Mouse (Mus musculus): ENCODE results near the gene Bmp3.

Gene Bmp3

DNA sequence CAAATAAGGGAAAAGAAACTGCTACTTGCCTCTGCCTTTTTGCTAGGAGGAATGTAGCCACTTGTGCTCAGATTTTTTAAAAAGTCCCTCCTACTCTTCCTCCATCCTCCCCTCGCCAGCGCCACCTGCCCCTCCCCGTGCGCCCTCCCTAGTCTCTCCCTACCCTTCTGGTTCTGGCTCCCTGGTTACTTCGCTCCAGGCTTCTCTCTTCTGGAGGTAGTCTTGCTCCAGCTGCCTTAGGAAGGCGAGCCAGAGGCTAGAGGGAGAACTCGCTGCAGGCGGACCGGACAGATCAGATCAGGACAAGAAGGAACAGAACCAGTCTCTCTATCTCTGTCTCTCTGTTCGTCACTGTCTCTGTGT, at the start of gene Bmp3:
Gene Bmp3 (plus strand): TSS at position 152 of the 363 bp plus-strand sequence.
- peak; percentile 28 for DNase-seq (ENCODE audit: extremely low spot score)

- DNase-seq (ENCODE audit: extremely low spot score): no peak
Measured at GRCm38 (mm10) chr5:98804761-98805160, 49.5 kb upstream of the Bmp3 start.

- no peak for DNase-seq (ENCODE audit: extremely low spot score)
Measured at GRCm38 (mm10) chr5:98806492-98806891, 47.7 kb upstream of the Bmp3 start.

- no peak for DNase-seq (ENCODE audit: extremely low spot score)
Measured at GRCm38 (mm10) chr5:98807022-98807421, 47.2 kb upstream of the Bmp3 start.

- no peak for DNase-seq (ENCODE audit: extremely low spot score)
Measured at GRCm38 (mm10) chr5:98807953-98808352, 46.3 kb upstream of the Bmp3 start.

DNA sequence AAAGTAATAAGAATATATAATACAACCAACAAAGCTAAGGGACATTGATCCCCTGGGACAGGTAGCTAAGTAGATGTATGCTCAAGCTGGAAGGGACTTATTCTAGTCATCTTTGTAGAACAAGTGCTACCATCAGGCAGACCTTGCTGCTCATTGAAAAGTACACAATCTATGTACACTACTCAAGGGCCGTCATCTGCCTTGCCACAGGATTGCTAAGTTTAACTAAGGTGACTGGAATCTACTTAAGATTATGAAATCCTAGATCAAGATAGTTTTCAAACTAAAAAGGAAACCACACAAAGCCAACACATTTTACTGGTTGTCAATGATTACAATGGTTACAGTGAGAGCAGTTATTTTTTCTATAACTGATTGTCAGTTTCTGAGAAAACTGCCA, 41.8 kb upstream of the Bmp3 start:
- no peak for DNase-seq (ENCODE audit: extremely low spot score)

DNA sequence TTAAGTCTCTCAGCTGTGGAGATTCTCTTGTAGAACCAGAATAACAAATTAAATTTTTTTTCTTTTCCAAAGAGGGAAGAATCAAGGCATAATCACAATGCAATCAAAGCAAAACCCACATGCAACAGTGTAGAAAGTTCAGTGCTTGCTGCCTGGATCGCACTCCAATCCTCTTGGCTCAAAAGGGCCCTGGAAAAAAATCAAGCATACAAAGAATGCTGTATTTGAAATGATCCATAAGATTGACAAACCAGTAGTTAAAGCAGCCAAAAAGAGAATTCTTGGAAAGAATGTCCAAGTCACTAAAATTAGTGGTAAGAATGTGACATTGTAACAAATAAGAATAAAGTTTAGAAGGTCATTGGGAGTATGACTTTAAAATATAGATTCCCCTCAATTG, 38.9 kb upstream of the Bmp3 start:
- no peak for DNase-seq (ENCODE audit: extremely low spot score)

DNA sequence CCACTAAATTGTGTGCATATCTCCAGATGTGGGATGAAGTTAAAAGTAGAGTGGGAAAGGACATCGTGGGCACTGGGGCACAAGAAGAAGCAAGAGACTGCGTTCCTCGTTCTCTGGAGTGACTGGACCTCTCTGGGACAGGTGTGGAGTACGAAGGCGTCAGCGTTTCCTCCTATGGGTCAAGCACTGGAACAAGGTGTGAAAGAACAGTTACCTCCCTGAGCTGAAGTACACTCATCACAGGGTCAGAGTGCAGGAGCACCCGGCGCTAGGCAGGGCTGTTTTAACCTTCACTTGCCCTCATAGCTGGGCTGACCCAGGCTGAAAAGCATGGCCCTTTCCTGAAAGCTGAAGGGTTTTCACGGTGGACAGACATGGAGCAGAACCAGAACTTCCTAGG, 20.5 kb upstream of the Bmp3 start:
- DNase-seq (ENCODE audit: extremely low spot score): no peak

GRCm38 (mm10) chr5:98834300-98834699, 19.9 kb upstream of the Bmp3 start:
- no peak for DNase-seq (ENCODE audit: extremely low spot score)

DNA sequence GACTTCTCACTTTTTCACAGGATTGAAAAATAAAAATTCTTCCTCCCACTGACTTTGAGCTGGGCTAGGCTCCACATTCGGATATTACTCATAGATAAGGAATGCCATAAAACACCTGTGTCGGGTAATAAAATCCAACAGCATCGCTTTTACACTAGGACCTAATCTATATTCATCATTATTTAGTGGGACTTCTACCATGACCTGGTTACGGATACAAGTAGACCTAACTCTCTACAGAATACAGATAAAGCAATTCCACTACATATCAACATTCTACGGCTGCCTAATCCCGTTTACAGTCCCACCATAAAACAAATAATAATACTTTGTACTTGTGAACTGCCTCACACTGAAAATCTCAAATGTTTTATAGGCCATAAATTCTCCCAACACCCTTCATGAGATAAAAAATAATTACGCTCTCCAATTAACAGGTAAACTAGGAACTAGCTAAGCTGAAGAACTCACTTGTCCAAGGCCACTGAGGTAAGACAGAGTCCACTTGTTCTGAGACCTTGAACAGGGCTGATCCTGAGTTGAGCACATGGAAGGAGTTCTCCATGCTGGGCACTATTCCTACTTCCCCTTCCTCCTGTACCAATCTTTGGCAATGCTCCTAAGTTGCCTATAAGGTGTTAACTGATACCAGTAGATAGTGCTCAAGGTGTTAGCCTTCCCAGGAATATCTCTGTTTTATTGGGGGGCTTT, 11.5 kb upstream of the Bmp3 start:
- DNase-seq (ENCODE audit: extremely low spot score): no peak

DNA sequence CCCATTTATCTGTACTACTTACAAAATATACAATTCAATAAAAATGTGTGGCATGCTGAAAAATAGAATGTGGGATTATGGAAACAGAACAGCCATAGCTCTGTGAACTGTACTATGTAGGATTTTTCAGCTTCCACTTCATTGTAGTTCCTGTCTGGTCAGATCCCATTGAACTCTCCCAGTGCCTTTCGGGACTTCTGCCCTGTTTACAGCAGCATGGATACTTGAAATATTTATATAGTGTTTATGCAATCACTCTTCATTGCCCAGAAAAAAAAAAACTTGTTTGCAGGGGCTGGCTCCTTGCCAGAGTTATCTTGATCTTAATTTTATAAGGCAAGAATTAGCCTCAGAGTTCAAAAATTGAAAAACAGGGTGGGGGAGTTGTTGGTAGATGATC, 9.6 kb upstream of the Bmp3 start:
- no peak for DNase-seq (ENCODE audit: extremely low spot score)

- DNase-seq (ENCODE audit: extremely low spot score): peak; percentile 43
Measured at GRCm38 (mm10) chr5:98854627-98855564, 681 bp downstream of the Bmp3 start.

DNA sequence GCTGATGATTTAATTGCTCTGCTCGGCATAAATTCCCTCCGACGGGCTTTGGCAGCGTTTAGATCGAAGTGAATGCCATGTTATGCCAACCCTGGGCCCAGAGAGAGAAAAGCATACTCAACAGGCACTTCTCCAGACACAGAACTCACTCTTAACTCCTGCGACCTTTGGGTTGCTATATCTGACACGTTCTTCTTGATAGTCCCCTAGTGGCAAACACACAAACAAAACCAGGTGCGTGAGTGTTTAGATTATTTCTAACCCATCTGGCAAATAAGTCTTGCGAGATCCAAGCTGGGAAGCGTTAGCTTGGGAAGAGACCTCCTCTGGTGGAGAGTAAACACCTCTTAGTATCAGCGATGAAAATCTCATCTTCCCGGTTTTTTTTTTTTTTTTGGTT, 1.5 kb downstream of the Bmp3 start:
- no peak for DNase-seq (ENCODE audit: extremely low spot score)

DNA sequence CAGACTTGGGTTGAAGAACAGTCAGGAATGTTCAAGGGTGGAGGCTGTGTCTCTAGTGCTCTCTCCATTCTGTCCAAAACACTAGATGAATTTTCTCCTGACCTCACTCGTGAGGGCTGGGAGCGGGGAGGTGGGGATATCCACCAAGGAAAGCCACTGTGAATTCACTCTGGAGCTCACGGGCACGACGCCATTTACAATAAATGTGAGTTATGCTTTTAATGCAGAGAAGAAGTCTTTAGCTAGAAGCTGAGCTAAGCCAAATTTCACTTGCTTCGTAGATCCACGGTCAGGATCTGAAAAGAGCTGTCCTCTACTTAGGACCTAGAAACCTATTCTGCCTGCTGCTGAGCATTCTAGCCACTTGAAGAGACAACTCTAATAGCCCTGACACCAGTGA, 2.1 kb downstream of the Bmp3 start:
- DNase-seq (ENCODE audit: extremely low spot score): no peak

DNA sequence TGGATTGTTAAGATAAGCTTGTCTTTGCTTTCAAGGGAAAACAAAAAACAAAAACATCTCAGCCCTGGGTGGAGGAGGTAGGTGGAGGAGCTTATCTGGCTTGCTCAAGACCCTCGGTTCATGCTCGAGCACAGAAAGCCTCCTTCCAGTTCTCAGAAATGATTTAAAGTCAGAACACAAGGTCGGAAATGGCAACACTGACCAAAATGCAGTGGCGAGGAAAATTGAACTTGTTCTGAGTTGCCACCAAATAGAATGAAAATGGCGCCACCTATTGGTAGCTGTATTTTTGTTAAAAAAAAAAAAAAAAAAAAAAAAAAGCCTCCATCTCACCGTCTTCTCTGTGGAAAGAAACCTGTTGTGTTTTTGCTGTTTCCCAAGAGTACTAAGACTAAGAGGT, 9.7 kb downstream of the Bmp3 start:
- DNase-seq (ENCODE audit: extremely low spot score): peak; percentile 56

DNA sequence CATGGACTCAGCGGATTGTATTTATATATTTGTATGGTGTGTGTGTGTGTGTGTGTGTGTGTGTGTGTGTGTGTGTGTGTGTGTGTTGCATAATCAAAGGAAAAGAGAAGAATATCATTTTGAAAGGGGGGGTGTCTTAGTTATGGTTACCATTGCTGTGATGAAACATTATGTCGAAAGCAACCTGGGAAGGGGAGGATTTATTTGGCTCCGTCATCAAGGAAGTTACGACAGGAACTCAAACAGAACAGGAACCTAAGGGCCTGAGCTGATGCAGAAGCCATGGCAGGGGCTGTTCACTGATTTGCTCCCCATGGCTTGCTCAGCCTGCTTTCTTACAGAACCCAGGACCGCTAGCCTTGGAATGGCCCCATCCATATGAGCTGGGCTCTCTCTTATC, 10.9 kb downstream of the Bmp3 start:
- DNase-seq (ENCODE audit: extremely low spot score): no peak

DNA sequence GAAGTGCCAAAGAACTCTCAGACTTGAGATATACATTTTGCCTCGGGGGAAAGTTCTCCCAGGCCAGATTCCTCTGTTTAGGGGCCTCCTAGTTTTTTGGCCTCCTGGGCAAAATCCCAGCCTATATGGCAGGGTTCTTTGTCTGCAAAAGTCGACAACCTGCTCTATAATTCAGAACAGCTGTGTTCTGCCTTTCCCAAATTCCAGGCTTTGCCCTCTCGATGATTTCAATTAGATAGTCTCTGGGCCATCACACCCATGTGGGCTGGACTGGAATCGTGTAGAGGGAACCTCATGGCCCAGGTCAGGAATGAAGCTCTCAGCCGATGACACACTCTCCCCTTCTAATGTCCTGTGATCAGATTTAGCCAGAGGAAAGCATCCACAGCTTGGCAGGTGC, 21.8 kb downstream of the Bmp3 start:
- no peak for DNase-seq (ENCODE audit: extremely low spot score)

DNA sequence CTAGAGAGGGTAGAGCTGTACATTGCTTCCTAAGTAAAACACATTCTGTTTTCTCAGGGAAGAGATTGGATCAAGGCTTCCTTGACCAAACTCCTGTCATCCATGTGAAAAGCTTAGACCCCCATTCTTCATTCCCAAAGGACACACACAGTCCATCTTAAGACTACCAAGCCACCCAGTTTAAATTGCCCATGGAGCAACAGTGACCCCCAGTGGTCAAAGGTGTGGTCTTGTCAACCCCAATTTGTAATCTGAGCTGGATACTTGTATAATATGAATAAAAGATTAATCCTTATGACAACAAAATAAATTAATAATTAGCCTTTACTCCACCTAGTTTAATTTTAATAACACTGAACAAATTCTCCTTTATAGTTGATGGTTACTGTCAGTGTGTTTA, 24.7 kb downstream of the Bmp3 start:
- DNase-seq (ENCODE audit: extremely low spot score): peak; percentile 68

DNA sequence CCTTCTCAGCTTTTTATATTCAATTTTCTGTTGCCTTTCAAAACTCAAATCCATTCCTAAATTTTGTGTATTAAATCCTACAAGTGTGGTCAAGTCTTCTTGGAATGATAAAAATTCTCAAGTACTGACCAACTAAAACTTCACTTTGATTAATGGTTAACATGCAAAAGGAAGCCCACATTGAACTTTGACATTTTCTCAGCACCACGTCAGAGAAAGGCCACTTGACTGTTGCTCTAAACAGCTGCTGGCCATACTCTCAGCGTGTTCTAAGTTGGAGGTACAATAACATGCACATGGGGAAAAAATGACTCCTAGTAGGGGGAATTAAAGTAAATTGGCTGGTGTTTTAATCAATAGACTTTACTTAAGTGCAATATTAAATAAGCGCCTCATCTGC, 27.9 kb downstream of the Bmp3 start:
- DNase-seq (ENCODE audit: extremely low spot score): no peak

DNA sequence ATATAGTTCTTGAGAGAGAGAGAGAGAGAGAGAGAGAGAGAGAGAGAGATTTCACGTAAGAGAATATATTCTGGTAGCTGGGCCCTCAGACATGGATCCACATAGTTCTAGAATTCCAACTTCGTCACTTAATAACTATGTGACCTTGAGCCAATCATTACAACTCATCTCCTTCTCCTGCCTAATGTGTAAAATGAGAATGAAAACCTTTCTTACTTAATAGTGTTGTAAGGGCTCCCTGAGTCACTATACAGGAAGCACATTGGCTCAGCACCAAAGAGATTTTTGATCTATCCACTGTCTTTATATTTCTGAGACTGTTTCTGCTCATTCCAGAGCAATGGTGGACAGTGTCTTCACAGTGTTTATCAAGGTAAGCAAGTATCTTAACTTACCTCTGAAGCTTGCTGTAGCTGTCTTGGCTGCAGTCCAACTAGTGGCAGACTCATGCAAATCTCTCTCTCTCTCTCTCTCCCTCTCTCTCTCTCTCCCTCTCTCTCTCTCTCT, 36.4 kb downstream of the Bmp3 start:
- DNase-seq (ENCODE audit: extremely low spot score): no peak

- no peak for DNase-seq (ENCODE audit: extremely low spot score)
Measured at GRCm38 (mm10) chr5:98894281-98894680, 40.1 kb downstream of the Bmp3 start.

DNA sequence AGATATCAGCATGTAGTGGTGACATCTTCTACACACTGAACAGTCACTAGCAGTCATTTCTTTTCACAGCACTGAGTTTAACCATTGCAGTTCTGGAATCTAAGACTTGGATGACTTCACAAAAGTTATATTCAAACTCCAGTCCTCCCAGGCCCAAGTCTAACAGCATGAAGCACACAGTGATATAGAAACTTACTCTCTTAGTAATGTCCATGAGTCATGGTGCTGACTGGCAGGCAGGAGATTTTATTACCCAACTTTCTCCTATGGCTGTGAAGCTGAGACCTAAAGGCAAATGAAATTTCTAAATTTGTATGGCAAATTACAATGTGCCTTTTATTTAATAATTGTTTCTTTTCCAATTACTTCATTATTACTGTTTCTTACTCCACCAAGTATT, 43.7 kb downstream of the Bmp3 start:
- DNase-seq (ENCODE audit: extremely low spot score): no peak

DNA sequence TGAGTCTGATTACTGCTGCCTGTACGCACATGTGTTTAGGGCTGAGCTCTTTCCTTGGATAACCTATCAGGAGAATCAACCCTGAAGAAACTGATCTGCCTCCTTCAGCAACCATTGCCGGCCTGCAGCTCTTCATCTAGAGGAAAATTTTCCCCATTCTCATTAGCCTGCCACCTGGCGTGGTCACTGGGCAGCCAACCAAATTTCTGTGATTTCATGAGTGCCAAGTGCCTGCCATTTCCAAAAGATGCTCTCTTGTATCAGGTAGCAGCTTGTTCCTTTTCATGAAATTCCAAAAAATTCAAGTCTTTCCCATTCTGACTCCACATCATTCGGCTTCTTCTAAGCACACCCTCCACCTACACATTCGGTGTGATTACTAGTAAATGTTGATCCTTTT, 46.7 kb downstream of the Bmp3 start:
- DNase-seq (ENCODE audit: extremely low spot score): no peak

Measured in embryo, embryonic 9.5 days (tissue).